Mouse (Mus musculus) layer of hippocampus, adult 18-20 months (tissue): ENCODE measurements around the gene Rab4a. TPM values are rescaled to one million over a fixed set of nuclear protein-coding genes. Genes with fewer than 3 reads are reported as not detected.
A peak's percentile ranks its signal among the peaks of the same experiment; 100 is the strongest.

Experiments used
- DNase-seq, 2 experiments: peaks; one replicate each; pipeline ENCODE4 v3.0.0; 2022; ENCODE audit warnings: low spot score in 2 of 2
- total RNA-seq, 2 experiments: library from RNA; stranded (reverse); gene quantifications; 2 replicates each; pipeline ENCODE4 v1.2.3; 2021

Rab4a gene
- total RNA-seq, 2 experiments from 2014 or later, result 42.6 to 44.8 TPM

DNA sequence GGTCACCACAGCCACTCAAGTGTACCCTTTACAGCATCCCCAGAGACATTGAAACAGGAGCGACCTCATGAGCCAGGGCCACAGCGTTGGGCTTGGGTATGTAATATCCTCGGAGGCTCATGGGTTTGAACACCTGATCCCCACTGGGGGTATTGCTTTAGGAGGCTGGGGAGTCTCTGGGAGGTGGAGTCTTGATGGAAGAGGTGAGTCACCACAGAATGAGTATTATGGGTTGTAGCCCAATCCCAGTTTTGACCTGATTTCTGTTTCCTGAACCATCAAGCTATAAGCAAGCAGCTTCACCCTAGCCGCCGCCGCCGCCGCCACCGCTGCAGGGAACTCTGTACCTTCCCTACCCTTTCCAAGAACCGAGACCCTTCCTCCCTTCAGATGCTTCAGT lies 40.2 kb downstream of the Rab4a start:
- DNase-seq, result no peak

DNA sequence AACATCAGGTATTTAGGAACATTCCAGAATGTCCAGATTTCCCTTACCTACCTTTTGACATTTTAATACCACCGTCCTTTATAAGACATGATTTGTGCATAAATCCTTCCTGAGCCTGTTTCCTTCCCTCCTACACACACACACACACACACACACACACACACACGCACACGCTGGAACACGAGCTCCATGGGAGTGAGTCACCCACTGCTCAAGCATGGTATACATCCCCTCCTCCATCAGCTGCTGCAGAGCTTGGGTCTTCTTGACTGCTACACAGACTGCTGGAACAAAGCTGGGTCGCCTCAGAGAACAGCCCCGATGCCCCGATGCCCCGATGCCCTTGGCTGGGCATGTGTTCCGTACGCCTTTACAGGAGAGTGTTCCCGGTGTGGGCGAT lies 40.7 kb downstream of the Rab4a start:
- no peak for DNase-seq

DNA sequence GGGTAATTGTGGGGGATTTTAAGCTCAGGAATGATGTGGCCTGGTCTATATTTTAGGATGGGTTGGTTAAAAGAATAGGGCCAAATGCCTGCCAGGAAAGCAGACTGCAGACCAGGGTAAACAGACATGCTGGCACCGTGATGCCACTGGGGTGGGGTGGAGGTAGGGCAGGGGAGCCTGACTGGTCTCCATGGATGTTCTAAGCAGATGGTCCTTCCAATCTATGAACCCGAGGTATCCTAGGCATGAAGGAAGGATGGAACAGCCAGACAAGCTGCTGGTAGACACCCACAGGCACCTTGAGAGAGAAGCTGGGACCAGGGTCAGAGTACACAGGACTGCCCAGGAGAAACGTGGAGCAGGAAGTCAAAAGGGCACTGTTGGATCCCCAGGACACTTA lies 41.8 kb downstream of the Rab4a start:
- DNase-seq, result no peak

DNA sequence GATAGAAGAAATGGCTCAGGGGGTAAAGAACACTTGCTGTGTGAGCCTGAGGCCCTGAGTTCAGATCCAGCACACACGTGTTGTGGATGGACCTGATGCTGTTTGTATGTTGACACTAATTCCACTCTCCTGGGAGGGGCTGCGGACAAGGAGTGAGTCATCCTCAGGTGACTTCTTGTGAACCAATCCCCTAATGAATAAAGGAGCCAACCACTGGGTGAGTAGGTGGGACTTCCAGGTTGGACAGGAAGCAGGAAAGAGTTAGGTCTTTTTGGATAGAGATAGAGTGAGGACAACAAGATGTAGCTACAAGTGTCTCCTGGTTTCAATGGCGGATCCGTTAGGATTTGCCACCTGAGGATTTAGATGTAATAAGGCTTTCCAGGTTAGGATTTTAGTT lies 43.6 kb downstream of the Rab4a start:
- DNase-seq, result no peak

GRCm38 (mm10) chr8:123851590-123851989 lies 45.8 kb downstream of the Rab4a start:
- DNase-seq, result no peak

DNA sequence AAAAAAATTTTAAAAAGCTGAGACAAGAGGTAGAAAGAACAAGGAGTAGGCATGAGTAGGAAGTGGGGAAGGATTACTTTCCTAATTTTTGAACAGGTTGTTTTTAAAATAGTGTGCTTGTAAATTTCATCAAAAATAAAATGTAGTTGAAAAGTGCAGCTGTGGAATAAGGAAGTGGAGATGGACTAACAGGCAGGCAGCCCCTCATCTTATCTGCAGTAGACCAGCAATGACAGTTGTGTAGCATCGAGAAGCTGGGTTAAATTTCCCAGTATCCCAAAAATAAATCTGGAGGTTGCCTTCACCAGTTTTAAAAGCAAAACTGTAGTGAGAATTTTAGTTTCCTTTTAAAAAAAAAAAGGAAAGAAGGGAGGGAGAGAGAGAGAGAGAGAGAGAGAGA lies 48.5 kb downstream of the Rab4a start:
- no peak for DNase-seq

- DNase-seq, result no peak
Measured at GRCm38 (mm10) chr8:123854733-123855475, 49.1 kb downstream of the Rab4a start.

DNA sequence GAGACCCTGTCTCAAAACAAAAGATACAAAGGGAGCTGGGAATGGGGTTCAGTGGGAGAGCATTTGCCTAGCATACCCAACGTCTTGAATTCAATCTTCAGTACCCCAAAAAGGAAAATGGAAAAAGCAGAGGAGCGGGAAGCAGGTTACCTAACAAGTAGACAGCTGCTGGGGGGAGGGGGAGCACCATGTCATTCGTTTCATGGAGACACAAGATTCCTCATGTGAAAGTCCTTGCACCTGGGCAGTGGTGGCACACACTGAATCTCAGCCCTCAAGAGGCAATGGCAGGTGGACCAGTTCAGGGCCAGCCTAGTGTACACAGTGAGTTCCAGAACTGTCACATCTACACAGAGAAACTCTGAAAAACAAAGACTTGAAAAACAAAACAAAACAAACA lies 51.6 kb downstream of the Rab4a start:
- no peak for DNase-seq

- no peak for DNase-seq
Measured at GRCm38 (mm10) chr8:123858574-123858940, 52.8 kb downstream of the Rab4a start.

- DNase-seq, result peak; percentile 88 to 93
Measured at GRCm38 (mm10) chr8:123858941-123859647, 53.3 kb downstream of the Rab4a start.

DNA sequence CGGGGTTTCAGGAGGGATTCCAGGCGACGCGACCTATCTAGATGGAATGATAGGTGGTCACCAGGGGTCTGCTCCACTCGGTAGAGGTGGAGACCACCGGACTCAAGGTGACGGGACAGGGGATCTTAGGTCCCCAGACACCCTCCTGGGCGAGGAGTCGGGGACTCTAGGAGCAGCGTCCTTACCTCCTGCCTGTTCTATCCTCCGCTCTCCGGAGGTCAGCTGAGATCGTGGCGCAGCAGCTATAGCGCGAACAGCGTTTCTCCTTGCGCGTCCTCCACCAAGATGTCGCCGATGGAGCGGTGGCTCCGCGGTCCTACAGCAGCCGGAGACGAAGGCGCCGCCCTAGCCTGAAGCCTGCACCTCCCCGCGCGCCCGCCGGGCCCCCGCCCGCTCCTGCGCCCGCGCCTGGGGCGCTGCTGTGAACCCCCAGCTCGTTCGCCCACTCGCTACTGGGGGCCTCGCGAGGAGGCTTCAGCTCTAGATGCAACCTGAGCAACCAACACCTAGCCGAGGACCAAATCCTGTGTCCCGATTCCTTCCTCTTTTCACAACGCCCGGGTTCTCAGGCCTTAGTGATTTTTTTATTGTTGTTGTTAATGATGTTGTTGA lies 54.0 kb downstream of the Rab4a start, which contains the start of gene Ccsap:
Gene Ccsap, minus strand, starts transcription at position 562 of the 612 bp plus-strand sequence.
- DNase-seq, result peak; percentile 65 to 74

DNA sequence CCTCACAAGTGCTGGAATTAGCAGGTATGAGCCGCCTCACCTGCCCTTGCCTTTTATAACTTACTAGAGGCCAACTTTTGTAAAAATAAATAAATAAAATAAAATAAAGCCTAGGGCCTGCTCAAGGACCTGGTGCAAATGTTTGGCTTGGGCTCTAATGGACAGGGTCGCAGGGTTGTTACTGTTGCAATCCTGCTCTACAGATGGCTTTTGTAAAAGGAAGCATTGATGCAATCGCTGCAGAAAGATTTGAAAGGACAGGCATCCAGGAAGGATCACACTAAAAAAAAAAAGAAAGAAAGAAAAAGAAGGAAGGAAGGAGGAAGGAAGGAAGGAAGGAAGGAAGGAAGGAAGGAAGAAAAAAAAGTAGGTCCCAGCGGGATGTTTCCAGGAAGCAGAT lies 54.6 kb downstream of the Rab4a start:
- DNase-seq, result no peak

DNA sequence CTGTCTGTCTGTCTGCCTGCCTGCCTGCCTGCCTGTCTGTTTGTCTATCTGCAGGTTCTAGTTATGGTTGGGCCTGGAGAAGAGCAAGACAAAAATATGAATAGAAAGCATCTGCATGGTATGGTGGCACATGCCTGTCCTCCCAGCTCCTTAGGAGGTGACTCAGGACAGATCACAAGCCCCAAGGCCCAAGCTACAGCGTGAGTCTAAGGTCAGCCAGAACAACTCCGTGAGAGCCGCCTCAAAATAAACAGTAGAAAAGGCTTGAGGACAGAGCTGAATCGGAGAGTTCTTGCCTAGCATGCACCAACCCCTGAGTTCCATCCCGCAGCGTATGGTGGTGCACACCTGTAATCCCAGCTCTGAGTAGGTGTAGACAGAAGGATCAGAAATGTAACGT lies 60.0 kb downstream of the Rab4a start:
- DNase-seq, result no peak

- no peak for DNase-seq
Measured at GRCm38 (mm10) chr8:123866971-123867370, 61.2 kb downstream of the Rab4a start.

- DNase-seq, result no peak
Measured at GRCm38 (mm10) chr8:123872048-123872447, 66.3 kb downstream of the Rab4a start.

DNA sequence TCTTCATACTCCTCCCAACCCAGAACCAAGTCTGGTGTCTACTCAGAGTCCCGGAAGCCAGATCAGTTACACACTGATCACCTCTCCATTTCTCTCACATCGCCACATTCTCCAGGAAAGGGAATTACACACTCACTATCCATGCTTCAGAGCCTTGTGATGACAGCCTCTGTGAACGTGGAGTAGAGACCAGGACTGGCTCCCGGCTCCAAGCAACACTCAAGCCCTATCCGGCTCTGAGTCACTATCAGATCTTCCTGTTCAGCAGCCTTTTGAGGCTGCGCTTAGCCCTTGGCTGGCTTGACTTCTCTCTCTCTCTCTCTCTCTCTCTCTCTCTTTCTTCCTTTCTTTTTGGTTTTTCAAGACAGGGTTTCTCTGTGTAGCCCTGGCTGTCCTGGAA lies 67.6 kb downstream of the Rab4a start:
- DNase-seq, result no peak

- DNase-seq, result peak in 1 of 2 experiments; percentile 65
Measured at GRCm38 (mm10) chr8:123874324-123874723, 68.5 kb downstream of the Rab4a start.

DNA sequence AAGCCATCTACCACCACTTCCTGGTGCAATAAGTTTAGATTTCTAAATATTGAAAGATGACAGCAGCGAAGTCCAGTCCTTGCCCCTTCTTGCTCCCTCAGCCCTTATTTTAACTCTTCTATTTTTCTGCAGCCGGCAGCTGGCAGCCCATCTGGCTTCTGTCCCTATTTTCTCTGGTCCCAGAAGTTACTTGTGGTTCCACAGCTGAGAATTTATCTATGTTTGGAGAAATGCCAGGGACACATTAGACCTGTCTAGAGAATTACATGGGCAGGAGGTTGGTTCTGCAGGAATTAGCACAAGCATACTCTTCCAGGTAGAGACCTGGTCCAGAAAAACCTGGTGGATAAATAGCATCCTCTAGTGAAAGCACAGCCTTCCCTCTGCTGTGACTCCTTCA lies 72.1 kb downstream of the Rab4a start:
- DNase-seq, result peak in 1 of 2 experiments; percentile 9

DNA sequence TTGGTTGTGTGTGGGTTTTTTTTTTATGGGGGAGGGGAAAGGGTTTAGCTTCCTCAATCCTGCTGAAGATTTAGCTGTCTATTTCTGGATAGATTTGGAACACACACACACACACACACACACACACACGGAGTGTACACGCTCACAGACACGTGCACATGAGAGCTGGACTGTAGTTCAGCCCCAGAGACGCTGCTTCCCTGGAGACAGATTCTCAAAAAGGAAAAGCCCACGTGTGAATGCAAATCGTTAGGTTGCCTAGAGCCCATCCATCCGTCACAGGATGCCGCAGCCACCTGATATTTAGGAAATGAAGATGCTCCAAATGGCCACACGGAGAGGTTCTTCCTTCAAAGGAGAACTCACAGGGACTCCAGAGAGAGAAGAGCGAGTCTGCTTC lies 74.5 kb downstream of the Rab4a start:
- DNase-seq, result peak in 1 of 2 experiments; percentile 62

GRCm38 (mm10) chr8:123880821-123881350 lies 75.1 kb downstream of the Rab4a start:
- no peak for DNase-seq

GRCm38 (mm10) chr8:123882412-123882811 lies 76.6 kb downstream of the Rab4a start:
- no peak for DNase-seq

DNA sequence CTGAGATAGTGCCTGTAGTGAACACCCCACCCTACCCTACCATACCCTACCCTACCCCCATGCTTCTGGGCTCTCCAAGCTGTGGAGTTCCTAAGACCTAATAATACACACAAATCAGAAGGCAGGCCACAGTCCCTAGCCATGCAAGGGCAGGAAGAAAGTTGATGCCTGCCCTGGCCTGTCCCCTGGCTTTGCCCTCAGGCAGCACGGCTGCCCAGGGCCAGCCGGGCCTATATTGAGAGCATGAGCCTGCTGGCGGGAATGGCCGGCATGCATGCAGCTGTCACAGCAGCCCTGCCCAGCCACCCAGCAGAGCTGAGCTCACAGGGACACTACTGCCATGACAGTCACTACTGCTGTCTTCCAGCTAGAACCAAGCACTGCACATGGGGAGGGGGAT lies 77.3 kb downstream of the Rab4a start:
- no peak for DNase-seq
